Mouse (Mus musculus) T-cell, adult 2 months (primary cell): ENCODE measurements around the gene Cldn14.

Source experiments
- DNase-seq: peaks from one replicate; pipeline ENCODE4 v3.0.0; 2022; ENCODE audit warnings: low spot score

The Cldn14 gene

GRCm38 (mm10) chr16:93912808-93913207, 95.8 kb downstream of the Cldn14 start:
- DNase-seq, result no peak

- no peak for DNase-seq
These were observed 96.5 kb downstream of the Cldn14 start for GRCm38 (mm10) chr16:93912158-93912557.

DNA sequence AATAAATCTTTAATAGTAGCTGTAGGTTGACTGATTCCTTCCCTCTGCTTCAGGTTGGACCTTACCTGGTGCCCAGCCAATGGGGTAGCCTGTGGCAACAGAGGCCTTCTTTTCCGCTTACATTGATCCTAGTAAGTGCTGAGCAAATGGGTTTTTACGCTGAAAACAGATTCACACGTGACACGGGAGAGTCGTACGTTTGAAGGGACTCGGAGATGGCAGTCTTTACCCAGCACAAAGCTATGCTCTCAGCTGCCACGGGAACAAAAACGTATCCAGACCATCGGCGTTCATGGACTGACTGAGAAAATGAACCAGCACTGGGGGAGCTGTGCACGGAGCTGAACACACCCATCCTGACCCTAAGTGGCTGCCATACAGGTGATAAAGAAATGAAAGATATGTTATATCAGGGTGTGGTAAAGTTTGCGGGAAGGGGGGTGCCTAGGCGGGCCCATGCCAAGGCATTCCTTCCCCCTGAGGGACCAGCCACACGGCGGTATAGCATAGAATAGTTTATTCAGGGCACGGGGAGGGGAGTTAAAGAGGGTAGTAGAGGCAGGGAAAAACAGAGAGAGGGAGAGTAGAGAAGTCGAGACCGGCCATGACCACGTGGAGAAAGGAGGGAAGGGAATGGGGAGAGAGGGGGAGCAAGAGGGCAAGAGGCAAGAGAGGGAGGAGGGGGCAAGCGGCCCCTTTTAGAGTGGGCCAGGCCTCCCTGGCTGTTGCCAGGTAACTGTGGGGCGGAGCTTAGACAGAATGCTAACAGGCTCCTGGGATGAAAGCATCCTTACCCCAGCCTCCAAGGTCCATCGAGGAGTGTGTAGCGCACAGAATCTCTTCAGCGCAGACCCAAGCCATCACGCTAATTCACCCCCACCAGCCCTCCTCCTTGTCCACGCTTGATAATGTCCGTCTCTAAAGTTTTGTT, 97.6 kb downstream of the Cldn14 start:
- no peak for DNase-seq

DNA sequence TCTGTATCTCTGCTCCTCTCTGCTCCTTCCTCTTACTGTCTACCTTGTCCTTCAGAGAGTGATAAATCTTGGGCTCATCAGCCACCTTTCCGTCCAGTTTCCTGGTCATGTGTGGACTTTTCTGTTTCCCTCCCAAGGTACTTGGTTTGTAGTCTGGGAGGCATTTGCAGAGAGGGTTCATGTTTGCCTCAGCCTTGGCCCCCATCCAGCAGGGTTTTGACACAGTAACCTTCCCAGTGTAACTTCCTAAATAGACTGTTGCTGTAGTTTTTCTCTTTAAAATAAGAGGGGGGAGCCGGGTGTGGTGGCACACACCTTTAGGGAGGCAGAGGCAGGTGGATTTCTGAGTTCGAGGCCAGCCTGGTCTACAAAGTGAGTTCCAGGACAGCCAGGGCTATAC, 98.7 kb downstream of the Cldn14 start:
- no peak for DNase-seq

DNA sequence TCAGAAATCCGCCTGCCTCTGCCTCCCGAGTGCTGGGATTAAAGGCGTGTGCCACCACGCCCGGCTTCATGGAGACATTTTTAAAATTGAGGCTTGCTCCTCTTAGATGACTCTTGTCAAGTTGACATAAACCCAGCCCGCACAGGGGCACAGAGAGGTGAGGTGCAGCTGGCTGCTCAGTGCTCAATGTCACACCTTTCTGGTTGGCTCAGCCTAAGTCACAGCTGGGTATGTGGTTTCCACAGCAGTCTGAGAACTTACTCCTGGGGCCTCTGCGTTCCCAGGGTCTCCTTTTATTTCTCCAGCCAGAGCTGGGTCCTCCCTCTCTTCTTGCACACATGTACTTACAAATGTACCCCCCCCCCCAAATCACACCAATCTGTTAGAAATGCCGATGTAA, 100.4 kb downstream of the Cldn14 start:
- peak; percentile 33 for DNase-seq

DNA sequence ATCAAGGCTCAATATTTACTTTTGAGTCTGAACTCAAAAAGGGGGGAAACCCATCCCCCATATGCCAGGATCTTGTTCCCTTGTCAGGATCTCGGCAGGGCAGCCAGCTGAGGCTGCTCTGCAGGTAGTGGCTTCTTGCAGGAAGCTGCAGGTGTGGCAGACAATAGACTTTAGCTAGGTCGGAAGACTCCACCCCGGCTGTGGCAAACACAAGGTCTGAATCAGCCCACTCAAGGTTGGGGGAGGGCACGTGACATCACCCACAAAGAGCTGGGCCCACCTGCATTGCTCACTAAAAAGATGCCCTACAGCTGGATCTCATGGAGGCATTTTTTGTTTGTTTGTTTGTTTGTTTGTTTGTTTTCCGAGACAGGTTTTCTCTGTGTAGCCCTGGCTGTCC, 100.9 kb downstream of the Cldn14 start:
- DNase-seq, result peak; percentile 32

- peak; percentile 23 for DNase-seq
These were observed 102.3 kb downstream of the Cldn14 start for GRCm38 (mm10) chr16:93906156-93907014.

DNA sequence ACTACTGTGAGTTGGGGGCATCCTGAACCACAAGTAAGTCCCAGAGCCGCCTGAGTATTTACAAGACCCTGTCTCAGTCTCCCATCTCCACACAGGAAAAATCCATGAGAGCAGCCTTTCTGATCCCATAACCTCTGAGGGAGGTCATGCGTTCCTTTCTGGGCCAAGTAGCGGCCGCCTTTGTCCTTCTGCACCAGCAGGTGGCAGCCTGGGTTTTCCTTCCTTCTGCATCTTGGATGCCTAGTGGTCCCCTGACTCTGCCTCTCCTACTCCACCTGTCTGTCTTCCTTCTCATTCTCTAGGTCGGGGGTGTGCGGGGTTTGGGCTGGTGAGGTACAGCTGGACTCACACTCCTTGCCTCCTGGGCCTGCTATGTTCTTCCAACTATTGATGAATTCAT, 105.6 kb downstream of the Cldn14 start:
- no peak for DNase-seq

- no peak for DNase-seq
These were observed 115.4 kb downstream of the Cldn14 start for GRCm38 (mm10) chr16:93893285-93893684.

GRCm38 (mm10) chr16:93890948-93891604, 117.6 kb downstream of the Cldn14 start:
- DNase-seq, result no peak

- DNase-seq, result no peak
These were observed 120.2 kb downstream of the Cldn14 start for GRCm38 (mm10) chr16:93888481-93888880.

DNA sequence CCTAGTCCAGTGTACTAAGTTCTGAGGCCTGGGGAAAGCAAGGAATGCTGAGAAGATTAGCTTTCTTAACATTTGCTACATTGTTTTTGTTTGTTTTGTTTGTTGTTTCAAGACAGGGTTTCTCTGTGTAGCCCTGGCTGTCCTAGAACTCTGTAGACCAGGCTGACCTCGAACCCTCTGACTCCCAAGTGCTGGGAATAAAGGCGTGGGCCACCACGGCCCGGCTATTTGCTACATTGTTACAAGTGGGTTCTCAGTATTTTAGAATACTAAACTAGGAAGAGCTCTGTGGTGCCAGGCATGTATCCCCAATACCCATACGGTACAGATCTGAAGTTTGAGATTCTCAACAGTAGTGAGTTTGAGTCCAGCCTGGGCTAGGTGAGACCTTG, 123.9 kb downstream of the Cldn14 start:
- DNase-seq, result no peak

DNA sequence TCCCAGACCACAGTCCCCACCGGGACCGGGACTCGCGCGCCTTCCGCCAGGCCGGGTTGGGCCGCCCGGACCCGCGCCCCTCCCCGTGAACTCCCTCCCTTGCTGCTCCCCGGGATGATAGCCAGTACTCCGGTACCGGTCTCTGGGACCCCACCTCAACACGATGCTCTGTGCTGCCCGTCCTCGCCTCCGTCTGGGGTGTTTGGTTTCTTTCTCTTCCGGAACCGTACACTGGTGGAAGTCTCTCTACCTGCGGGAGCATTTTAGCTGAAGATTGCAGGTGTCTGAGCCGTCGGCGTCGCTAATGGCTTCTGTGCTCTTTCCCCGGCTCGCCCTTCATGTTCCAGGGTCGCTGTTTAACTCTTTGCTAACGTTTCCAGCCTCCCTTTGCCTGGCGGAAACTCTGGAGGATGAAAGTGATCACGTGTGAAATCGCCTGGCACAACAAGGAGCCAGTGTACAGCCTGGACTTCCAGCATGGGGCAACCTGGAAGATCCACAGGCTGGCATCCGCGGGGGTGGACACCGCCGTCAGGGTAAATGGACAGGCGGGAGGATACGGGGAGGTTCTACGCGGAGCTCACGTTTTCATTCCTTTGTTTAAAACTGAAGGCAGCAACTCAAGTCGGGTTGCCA, 124.4 kb downstream of the Cldn14 start:
- DNase-seq, result peak; percentile 2

DNA sequence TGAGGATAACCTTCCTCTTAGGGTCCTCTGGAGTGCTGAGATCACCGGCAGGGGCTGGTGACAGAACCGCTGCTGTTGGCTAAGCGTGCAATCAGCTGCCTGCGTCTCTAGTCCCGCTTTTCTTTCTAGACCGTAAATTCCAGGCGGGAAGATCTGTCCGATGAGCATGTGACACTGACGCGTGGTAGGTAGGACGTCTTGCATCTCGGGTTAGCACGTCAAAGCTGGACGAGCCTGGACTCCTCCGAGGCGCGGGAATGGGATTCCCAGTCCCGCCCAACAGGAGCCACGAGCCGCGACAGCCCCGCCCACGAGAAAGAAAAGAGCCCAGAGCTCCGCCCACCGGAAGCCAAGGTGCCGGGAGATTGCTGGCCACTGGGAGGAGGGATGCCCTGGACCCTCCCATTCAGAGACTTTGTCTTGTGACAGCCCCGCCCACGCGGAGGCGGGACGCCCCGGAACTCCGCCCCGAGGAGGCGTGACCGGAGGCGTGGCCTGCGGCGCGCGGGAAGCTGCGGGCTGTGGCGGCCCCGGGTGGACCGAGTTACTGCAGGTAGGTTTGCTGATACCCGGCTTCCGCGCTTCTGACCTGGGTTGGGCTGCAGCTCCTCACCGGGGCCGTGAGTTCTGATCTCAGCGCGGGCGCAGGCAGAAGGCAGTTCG, 125.1 kb downstream of the Cldn14 start, which contains the start of gene Chaf1b:
TSS of gene Chaf1b (plus strand) at position 479 of the 663 bp plus-strand sequence.
- DNase-seq, result peak; percentile 97

DNA sequence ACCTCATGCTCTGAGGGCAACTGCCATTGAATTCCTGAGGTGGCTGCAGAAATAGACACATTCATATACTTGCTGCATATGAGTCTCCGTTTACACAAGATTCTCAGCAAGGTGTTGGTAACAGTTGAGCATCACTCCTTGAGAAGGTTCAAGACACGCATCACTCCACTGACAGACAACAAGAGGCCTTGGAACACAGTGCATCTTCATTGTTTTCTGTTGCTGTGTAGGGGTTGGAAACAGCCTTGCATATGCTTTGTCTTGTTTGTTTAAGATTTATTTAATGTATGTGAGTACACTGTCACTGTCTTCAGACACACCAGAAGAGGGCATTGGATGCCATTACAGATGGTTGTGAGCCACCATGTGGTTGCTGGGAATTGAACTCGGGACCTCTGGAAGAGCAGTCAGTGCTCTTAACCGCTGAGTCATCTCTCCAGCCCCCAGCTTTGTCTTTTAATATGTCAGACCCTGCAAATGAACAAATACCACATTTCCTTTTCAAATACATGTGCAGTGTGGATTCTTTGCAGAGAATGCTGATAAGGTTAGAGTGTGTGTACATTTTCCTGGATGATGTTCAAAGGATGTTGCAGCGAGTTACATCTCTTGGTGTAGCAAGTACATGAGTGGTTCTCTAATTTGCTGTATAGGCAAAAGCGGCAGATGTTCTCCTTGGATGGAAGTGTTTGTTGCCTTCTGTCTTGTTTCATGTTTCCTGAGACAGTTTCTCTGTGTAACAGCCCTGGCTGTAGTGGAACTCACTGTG, 130.8 kb downstream of the Cldn14 start:
- no peak for DNase-seq

GRCm38 (mm10) chr16:93874841-93875240, 133.8 kb downstream of the Cldn14 start:
- DNase-seq, result no peak
